Mouse (Mus musculus): ENCODE measurements around the gene Nop9. TPM values are rescaled to one million over a fixed set of nuclear protein-coding genes. Genes with fewer than 3 reads are reported as not detected.
"Not testable (repeated sequence)": the region's sequence is repeated elsewhere in the genome, so short reads cannot be mapped to it uniquely, and the experiment has no call there.

The Nop9 gene
- polyA plus RNA-seq, 1 experiment from 2014 or later: 25.5 TPM

DNA sequence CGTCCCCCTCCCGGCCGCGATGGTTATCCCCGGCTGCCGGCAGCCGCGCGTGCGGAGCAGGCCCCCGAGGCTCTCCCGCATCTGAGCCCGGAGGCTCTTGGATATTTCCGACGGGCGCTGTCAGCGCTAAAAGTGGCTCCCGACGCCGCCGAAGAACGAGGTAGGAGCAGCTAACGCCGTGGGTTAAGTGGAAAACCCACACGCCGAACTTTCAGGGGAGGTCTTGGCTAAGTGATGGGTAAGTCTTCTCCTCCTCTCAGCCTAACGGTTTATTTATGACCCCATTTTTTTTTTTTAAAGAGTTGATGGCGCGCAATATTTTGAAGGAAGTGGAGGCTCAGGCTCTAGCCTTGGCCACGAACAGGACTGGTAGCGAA lies 356 bp downstream of the Nop9 start:
- H3K27me3 ChIP-seq: no peaks in the 10 kb centered on the region
- in situ Hi-C loops (cut with MboI; ENCODE audit: low pct_unique_long_range_greater_than_20kb): no loop called here
- ChIA-PET POLR2A (interaction anchor here (2.6 kb wide), 1 partner anchor 64 kb away, joined by 14 read pairs; the partner anchor contains the start of gene Tinf2), CTCF (interaction anchor here (8.2 kb wide), 1 partner anchor 63 kb away, joined by 80 read pairs; the partner anchor contains the start of gene Tinf2)
- TF ChIP-seq CTCF (IDR thresholded peaks at IDR 0.05): no peak
- DNase-seq (ENCODE audit: low read depth, low spot score): no peak
- peak; percentile 31 for ATAC-seq

DNA sequence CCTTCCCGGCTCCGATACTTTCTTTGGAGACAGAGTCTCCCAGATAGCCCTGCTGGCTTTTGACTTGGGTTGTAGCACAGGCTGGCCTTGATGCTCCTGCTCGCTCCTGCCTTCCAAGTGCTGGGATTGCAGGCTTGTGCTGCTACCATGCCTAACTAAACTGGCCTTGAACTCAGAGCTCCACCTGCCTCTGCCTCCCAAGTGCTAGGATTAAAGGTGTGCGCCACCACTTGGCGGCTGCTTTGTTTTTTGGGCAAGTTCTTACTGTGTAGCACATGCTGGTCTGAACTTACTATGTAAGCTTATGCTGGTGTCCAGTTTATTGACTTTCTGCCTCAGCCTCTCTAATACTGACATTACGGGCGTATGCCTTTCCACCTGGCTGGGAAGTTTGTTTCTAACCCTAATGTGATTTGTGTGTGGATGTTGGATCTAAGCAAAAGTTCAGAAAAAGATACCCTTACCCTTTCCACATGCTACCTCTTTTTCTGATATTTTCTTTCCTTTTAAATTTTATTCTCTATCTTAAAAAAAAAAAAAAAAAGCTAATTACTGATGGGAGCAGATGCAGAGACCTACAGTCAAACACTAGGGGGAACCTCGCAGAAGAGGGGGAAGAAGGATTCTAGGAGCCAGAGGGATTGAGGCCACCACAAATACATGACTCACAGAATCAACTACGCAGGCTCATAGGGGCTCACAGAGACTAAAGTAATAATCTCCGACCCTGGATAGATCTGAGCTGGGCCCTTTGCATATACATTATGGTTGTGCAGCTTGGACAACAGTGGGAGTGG lies 1.8 kb downstream of the Nop9 start:
- POLR2A ChIA-PET: no interaction called here
- H3K27me3 ChIP-seq: no peaks in the 10 kb centered on the region
- DNase-seq (ENCODE audit: low read depth, low spot score) (no peak), ATAC-seq (no peak)
- CTCF ChIA-PET: interaction anchor here (8.2 kb wide), 1 partner anchor 64 kb away, joined by 80 read pairs; the partner anchor contains the start of gene Tinf2
- in situ Hi-C loops (cut with MboI; ENCODE audit: low pct_unique_long_range_greater_than_20kb): no loop called here
- no peak for TF ChIP-seq CTCF (IDR thresholded peaks at IDR 0.05)

- in situ Hi-C loops (cut with MboI; ENCODE audit: low pct_unique_long_range_greater_than_20kb): no loop called here
- ChIA-PET POLR2A (no interaction called here), CTCF (interaction anchor here (1.0 to 1.6 kb wide), 2 partner anchors 9 to 13 kb away, joined by 3 read pairs; no protein-coding TSS in a partner anchor)
- no peak for TF ChIP-seq CTCF (IDR thresholded peaks at IDR 0.05)
- H3K27me3 ChIP-seq: no peaks in the 10 kb centered on the region
- ATAC-seq (no peak), DNase-seq (ENCODE audit: low read depth, low spot score) (no peak)
Observed at GRCm38 (mm10) chr14:55757566-55757965, 12.1 kb downstream of the Nop9 start.

DNA sequence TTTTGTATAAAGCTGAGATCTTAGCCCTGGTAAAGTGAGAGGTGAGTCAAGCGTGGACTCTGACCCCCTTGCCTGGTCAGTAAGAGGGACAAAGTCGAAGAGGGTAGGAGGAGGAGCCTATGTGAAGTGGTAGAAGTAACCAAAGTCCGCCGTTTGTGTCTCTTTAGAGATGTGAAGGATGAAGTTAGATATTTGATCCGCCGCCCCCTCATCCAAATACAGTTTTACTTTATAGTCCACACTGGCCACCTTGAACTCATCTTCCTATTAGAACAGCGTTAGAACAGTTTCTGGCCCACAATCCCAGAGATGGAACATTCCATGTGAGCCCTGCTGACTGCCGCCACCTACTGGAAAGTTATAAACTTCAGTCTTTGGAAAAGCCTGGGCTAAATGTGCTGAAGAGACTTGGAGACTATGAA lies 12.9 kb downstream of the Nop9 start, which contains the start of gene Cideb:
Cideb (minus strand) TSS at position 96 of the 422 bp plus-strand sequence.
- DNase-seq (ENCODE audit: low read depth, low spot score): no peak
- CTCF ChIA-PET: interaction anchor here (1.0 kb wide), 1 partner anchor 14 kb away, joined by 3 read pairs; no protein-coding TSS in a partner anchor
- no peak for TF ChIP-seq CTCF (IDR thresholded peaks at IDR 0.05)
- peak; percentile 59 for ATAC-seq
- H3K27me3 ChIP-seq: no peaks in the 10 kb centered on the region
- POLR2A ChIA-PET: no interaction called here
- in situ Hi-C loops (cut with MboI; ENCODE audit: low pct_unique_long_range_greater_than_20kb): no loop called here

- CTCF ChIA-PET: interaction anchor here (0.6 to 1.9 kb wide), 4 partner anchors 16 to 76 kb away, joined by 3 to 5 read pairs (median 3); no protein-coding TSS in a partner anchor
- H3K27me3 ChIP-seq; ATAC-seq; in situ Hi-C loops (cut with MboI; ENCODE audit: low pct_unique_long_range_greater_than_20kb); DNase-seq (ENCODE audit: low read depth, low spot score): not testable (repeated sequence)
- POLR2A ChIA-PET: interaction anchor here (0.7 kb wide), 1 partner anchor 94 kb away, joined by 3 read pairs; no protein-coding TSS in a partner anchor
Observed at GRCm38 (mm10) chr14:55760156-55760555, 14.7 kb downstream of the Nop9 start.

DNA sequence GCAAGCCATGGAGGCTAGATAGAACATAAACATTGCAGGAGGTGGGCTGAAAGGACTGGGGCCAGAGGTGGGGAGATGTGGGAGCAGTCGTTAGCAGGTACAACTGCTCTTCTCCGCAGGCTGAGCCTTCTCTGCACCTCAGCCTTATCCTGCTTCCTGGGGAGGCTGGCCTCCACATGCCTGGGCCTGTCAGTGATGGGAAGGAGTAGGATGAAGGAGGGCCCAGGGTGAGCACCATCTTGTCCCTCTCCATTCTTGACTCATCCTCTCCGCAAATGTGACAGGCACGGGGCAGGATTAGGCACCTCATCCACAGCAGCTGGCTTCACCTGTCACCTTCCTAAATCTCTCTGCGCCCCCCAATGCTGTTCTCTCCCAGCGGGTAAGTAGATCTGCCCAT lies 15.7 kb downstream of the Nop9 start, which contains the start of gene Ltb4r2:
Ltb4r2 (plus strand) TSS at position 266 of the 400 bp plus-strand sequence.
- ChIA-PET CTCF (interaction anchor here (0.8 to 1.9 kb wide), 3 partner anchors 10 to 77 kb away, joined by 3 to 5 read pairs (median 3); no protein-coding TSS in a partner anchor), POLR2A (no interaction called here)
- no peaks in the 10 kb centered on the region for H3K27me3 ChIP-seq
- TF ChIP-seq CTCF (IDR thresholded peaks at IDR 0.05): no peak
- ATAC-seq (no peak), DNase-seq (ENCODE audit: low read depth, low spot score) (no peak)
- in situ Hi-C loops (cut with MboI; ENCODE audit: low pct_unique_long_range_greater_than_20kb): no loop called here

GRCm38 (mm10) chr14:55762001-55762821 lies 16.7 kb downstream of the Nop9 start:
- TF ChIP-seq CTCF (IDR thresholded peaks at IDR 0.05): no peak
- ChIA-PET POLR2A (no interaction called here), CTCF (no interaction called here)
- DNase-seq (ENCODE audit: low read depth, low spot score) (no peak), ATAC-seq (no peak)
- in situ Hi-C loops (cut with MboI; ENCODE audit: low pct_unique_long_range_greater_than_20kb): no loop called here
- no peaks in the 10 kb centered on the region for H3K27me3 ChIP-seq

DNA sequence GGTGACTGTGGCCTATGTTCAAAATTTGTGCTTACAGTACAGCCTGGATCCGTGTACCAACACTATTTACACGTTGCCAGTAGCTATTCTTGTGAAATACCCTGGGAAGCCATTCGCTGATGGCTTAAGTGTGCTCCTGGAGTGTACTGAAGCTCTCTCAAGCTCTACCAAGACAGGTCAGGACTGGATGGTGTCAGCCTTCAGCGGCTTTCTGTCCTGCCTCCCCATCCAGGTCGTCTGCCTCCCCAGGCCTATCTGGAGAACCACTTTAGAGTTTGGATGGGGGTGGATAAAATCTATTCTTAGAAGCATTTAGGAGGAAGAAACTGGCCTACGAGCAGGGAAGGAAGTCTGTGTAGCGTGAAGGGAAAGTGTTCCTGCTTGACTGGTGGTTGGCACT lies 17.7 kb downstream of the Nop9 start:
- in situ Hi-C loops (cut with MboI; ENCODE audit: low pct_unique_long_range_greater_than_20kb): no loop called here
- ChIA-PET CTCF (no interaction called here), POLR2A (no interaction called here)
- no peak for TF ChIP-seq CTCF (IDR thresholded peaks at IDR 0.05)
- DNase-seq (ENCODE audit: low read depth, low spot score) (no peak), ATAC-seq (peak; percentile 23)
- peaks cover 4% of the 10 kb centered on the region for H3K27me3 ChIP-seq

- ATAC-seq (no peak), DNase-seq (ENCODE audit: low read depth, low spot score) (no peak)
- ChIA-PET POLR2A (no interaction called here), CTCF (no interaction called here)
- H3K27me3 ChIP-seq: peaks cover 4% of the 10 kb centered on the region
- in situ Hi-C loops (cut with MboI; ENCODE audit: low pct_unique_long_range_greater_than_20kb): no loop called here
- no peak for TF ChIP-seq CTCF (IDR thresholded peaks at IDR 0.05)
Observed at GRCm38 (mm10) chr14:55765696-55766095, 20.2 kb downstream of the Nop9 start, which contains the start of gene Ltb4r1. Ltb4r1 (plus strand) TSS chr14:55765962.
